Mouse (Mus musculus): Measurements from ENCODE around the gene Pdcd1lg2.

The Pdcd1lg2 gene

GRCm38 (mm10) chr19:29410619-29411018 is at the start of gene Pdcd1lg2:
Gene Pdcd1lg2, plus strand, starts transcription at chr19:29410919.
- in situ Hi-C loops (cut with MboI; ENCODE audit: low pct_unique_long_range_greater_than_20kb in 1 of 2, low sequenced_read_pairs in 2 of 2, unreplicated experiment in 1 of 2), result no loop called here

- in situ Hi-C loops (cut with MboI; ENCODE audit: low pct_unique_long_range_greater_than_20kb in 1 of 2, low sequenced_read_pairs in 2 of 2, unreplicated experiment in 1 of 2), result loop anchor here in 1 of 2 experiments (25.0 kb wide), 1 partner anchor 574 kb away; no protein-coding TSS in a partner anchor
These were observed 49.1 kb upstream of the Pdcd1lg2 start for GRCm38 (mm10) chr19:29361468-29362130.

DNA sequence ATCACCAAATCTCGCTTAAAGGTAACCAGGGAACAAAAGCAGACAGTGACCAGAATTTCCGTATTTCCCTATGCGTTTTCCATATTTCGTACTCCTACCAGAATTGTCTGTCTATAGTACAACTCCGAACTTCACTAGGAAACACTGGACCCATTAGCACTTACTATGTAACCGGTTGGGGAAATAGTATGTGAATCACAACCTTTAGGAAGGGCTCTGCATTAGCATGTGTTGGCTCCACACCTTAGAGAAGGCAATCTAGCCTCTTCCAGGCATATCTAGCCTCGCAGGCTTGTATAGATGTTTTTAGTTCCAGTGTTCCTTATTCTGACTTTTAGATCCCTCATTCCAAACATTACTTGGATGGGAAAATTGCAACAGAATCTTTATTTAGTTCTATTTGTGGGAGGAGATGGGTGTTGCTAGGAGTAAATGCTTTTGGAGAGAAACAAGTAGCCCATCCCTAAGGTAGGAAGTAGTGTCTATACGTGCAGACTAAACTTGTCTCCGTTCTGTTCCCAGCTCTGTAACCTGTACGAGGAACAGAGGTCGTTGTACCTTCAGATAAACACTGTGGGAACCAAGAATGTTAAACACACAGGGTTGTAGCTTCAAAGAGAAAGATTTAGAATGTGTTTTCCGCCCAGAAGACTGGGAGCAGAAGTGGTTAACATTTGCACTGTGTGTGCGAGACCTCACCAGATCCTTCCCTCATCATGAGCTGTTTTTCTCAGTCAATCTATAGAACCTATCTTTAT is 48.4 kb upstream of the Pdcd1lg2 start:
- in situ Hi-C loops (cut with MboI; ENCODE audit: low pct_unique_long_range_greater_than_20kb in 1 of 2, low sequenced_read_pairs in 2 of 2, unreplicated experiment in 1 of 2), result loop anchor here in 1 of 2 experiments (25.0 kb wide), 1 partner anchor 575 kb away; no protein-coding TSS in a partner anchor

DNA sequence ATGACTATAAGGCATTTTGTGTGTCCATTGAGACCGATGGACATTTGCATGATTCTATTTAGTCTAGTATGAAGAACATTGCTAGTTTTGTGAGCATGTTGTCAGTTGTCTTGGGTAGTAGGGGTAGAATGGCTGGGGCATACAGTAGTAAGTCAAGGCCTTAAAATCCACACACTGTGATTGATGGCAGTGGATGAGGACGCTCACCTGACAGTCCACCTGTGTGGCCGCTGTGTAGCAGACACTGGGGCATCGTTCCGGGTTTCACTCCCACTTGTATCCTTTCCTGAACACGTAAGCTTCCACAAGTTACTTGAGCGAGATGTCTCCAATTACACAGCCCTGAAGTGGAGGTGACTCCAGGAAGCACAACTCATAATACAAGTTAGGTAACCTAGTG is 47.2 kb upstream of the Pdcd1lg2 start:
- in situ Hi-C loops (cut with MboI; ENCODE audit: low pct_unique_long_range_greater_than_20kb in 1 of 2, low sequenced_read_pairs in 2 of 2, unreplicated experiment in 1 of 2), result loop anchor here in 1 of 2 experiments (25.0 kb wide), 1 partner anchor 576 kb away; no protein-coding TSS in a partner anchor

- in situ Hi-C loops (cut with MboI; ENCODE audit: low pct_unique_long_range_greater_than_20kb in 1 of 2, low sequenced_read_pairs in 2 of 2, unreplicated experiment in 1 of 2), result loop anchor here in 1 of 2 experiments (25.0 kb wide), 1 partner anchor 577 kb away; no protein-coding TSS in a partner anchor
These were observed 46.6 kb upstream of the Pdcd1lg2 start for GRCm38 (mm10) chr19:29364076-29364475.

DNA sequence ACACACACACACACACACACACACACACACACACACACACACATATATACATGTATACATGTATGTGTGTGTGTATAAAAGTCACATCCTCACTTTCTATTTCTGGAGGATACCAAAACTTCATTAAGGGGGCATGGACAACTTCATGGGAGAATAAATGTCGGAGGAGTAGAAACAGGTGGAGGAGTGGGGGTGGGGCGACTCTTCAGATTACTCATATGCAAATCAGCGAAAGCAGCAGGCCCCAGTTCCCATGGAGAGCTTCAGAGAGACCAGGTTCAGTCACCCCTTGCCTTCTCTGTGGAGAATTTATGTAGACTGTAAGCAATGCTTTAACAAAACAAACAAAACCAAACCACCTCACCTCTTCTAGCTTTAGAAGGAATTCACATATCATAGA is 45.6 kb upstream of the Pdcd1lg2 start:
- in situ Hi-C loops (cut with MboI; ENCODE audit: low pct_unique_long_range_greater_than_20kb in 1 of 2, low sequenced_read_pairs in 2 of 2, unreplicated experiment in 1 of 2), result loop anchor here in 1 of 2 experiments (25.0 kb wide), 1 partner anchor 578 kb away; no protein-coding TSS in a partner anchor

- in situ Hi-C loops (cut with MboI; ENCODE audit: low pct_unique_long_range_greater_than_20kb in 1 of 2, low sequenced_read_pairs in 2 of 2, unreplicated experiment in 1 of 2), result loop anchor here in 1 of 2 experiments (25.0 kb wide), 1 partner anchor 579 kb away; no protein-coding TSS in a partner anchor
These were observed 44.3 kb upstream of the Pdcd1lg2 start for GRCm38 (mm10) chr19:29366226-29366968.

GRCm38 (mm10) chr19:29366969-29367622 is 43.6 kb upstream of the Pdcd1lg2 start, which contains the start of the genes Plgrkt and Cd274:
Gene Plgrkt, minus strand, starts transcription at chr19:29367390.
Gene Cd274, plus strand, starts transcription at chr19:29367455.
- in situ Hi-C loops (cut with MboI; ENCODE audit: low pct_unique_long_range_greater_than_20kb in 1 of 2, low sequenced_read_pairs in 2 of 2, unreplicated experiment in 1 of 2), result loop anchor here in 1 of 2 experiments (25.0 kb wide), 1 partner anchor 580 kb away; no protein-coding TSS in a partner anchor

- in situ Hi-C loops (cut with MboI; ENCODE audit: low pct_unique_long_range_greater_than_20kb in 1 of 2, low sequenced_read_pairs in 2 of 2, unreplicated experiment in 1 of 2), result loop anchor here in 1 of 2 experiments (25.0 kb wide), 1 partner anchor 581 kb away; no protein-coding TSS in a partner anchor
These were observed 42.7 kb upstream of the Pdcd1lg2 start for GRCm38 (mm10) chr19:29368041-29368440.

DNA sequence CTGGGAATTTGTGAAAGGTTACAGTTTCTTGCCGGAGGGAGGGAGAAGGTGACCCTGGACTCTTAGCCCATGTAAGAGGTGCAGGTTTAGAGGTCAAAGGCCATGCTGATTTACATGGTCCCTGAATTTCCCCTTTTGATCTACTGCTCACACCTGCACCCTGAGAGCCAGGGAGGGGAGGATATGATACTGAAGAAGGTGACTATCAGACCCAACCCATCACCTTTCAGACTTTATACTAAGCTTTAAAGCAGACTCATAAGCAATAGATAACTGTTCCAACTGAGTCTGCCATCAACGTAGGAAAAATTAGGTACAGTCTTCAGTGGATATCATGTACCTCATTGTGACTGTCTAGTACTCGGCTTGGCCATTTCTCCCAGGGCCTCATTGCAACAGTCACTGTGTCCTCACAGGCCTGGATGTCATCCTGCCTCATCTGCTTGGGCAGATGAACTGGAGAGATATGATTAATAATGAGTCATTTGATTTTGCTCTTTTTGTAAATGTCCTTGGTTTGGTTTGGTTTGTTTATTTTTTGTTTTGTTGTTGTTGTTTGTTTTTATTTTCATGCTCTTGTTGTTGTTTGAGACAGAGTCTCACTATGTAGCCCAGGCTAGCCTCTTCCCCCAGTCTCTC is 41.9 kb upstream of the Pdcd1lg2 start:
- in situ Hi-C loops (cut with MboI; ENCODE audit: low pct_unique_long_range_greater_than_20kb in 1 of 2, low sequenced_read_pairs in 2 of 2, unreplicated experiment in 1 of 2), result loop anchor here in 1 of 2 experiments (25.0 kb wide), 1 partner anchor 581 kb away; no protein-coding TSS in a partner anchor

DNA sequence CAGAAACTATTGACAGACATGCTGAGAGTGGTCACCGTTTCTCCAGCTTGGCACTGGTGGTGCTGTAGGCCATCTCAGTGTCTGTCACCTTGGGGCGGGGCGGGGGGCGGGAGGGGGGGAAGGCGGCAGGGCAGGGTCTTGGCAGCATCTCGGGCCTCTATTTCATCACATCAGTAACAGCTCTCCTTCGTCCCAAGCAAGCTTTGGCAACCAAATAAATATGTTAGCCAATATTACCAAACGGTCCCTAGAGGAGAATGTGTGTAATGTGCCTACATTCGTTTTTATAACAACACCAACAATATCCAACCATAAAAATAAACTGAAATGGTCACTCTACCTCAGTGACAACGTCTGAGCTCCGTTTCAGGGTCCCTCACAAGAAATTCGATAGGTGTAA is 40.6 kb upstream of the Pdcd1lg2 start:
- in situ Hi-C loops (cut with MboI; ENCODE audit: low pct_unique_long_range_greater_than_20kb in 1 of 2, low sequenced_read_pairs in 2 of 2, unreplicated experiment in 1 of 2), result loop anchor here in 1 of 2 experiments (25.0 kb wide), 1 partner anchor 583 kb away; no protein-coding TSS in a partner anchor

GRCm38 (mm10) chr19:29370545-29371283 is 40.0 kb upstream of the Pdcd1lg2 start:
- in situ Hi-C loops (cut with MboI; ENCODE audit: low pct_unique_long_range_greater_than_20kb in 1 of 2, low sequenced_read_pairs in 2 of 2, unreplicated experiment in 1 of 2), result loop anchor here in 1 of 2 experiments (25.0 kb wide), 1 partner anchor 583 kb away; no protein-coding TSS in a partner anchor

DNA sequence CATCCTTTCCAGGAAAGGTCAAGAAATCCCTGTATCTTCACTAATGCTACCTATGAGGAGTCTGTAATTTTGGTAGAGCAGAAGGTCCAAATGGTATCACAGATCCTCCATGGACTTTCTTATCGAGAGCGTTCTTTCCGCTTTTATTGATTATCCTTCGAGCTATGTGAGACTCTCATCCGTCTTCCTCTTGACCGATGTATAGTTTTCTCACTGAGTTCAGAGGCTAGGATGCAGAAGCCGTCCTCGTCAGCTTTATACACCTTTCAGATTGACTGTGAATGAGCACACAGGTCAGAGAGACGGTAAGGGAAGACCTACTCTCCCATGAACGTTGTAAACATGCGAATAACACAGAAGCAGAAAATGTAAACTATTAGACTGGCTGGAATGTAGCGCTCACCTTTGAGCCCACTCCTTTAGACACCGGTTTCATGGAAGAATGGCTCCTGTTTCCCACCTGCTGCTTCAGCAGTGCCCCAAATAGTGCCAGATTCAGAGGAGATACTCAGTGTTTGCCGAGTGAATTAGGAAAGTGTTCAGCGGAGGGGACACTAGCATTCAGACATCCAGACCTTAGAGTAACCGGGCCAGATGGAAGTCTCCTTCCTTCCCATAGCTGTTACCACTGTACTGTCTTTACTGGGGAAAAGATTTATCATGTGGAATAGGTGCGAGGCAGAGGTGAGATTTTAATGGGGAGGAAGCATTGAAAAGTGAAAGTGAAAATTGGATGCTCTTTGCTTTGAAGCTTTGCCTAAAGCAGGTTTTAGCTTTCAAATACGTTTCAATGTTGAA is 39.2 kb upstream of the Pdcd1lg2 start:
- in situ Hi-C loops (cut with MboI; ENCODE audit: low pct_unique_long_range_greater_than_20kb in 1 of 2, low sequenced_read_pairs in 2 of 2, unreplicated experiment in 1 of 2), result loop anchor here in 1 of 2 experiments (25.0 kb wide), 1 partner anchor 584 kb away; no protein-coding TSS in a partner anchor

DNA sequence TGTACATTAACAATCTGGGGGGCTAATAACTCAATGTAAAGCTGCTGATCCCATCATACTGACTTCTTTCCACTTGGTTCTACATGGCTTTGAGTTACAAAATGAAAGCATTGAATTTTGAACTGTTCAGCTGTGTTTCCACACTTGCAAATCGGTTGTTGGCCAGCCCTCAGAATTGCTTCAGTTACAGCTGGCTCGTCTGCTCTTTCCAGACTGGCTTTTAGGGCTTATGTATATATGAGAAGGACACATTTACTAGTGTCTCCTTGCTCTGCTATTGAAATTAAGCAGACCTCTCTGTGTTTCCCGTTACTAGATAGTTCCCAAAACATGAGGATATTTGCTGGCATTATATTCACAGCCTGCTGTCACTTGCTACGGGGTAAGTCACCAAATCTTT is 38.6 kb upstream of the Pdcd1lg2 start:
- in situ Hi-C loops (cut with MboI; ENCODE audit: low pct_unique_long_range_greater_than_20kb in 1 of 2, low sequenced_read_pairs in 2 of 2, unreplicated experiment in 1 of 2), result loop anchor here in 1 of 2 experiments (25.0 kb wide), 1 partner anchor 585 kb away; no protein-coding TSS in a partner anchor

GRCm38 (mm10) chr19:29372621-29373020 is 38.1 kb upstream of the Pdcd1lg2 start:
- in situ Hi-C loops (cut with MboI; ENCODE audit: low pct_unique_long_range_greater_than_20kb in 1 of 2, low sequenced_read_pairs in 2 of 2, unreplicated experiment in 1 of 2), result loop anchor here in 1 of 2 experiments (25.0 kb wide), 1 partner anchor 585 kb away; no protein-coding TSS in a partner anchor

GRCm38 (mm10) chr19:29373438-29373837 is 37.3 kb upstream of the Pdcd1lg2 start:
- in situ Hi-C loops (cut with MboI; ENCODE audit: low pct_unique_long_range_greater_than_20kb in 1 of 2, low sequenced_read_pairs in 2 of 2, unreplicated experiment in 1 of 2), result loop anchor here in 1 of 2 experiments (25.0 kb wide), 1 partner anchor 586 kb away; no protein-coding TSS in a partner anchor
